Mouse (Mus musculus) megakaryocyte, embryonic 14.5 days (primary cell): ENCODE measurements around the gene Lgals4.

Experiments used
- FLI1 ChIP-seq: IDR thresholded peaks from 2 replicates; pipeline ENCODE4 v1.6.1; 2012; ENCODE audit warnings: low read length, inconsistent platforms, mixed read lengths
- GATA1 ChIP-seq: IDR thresholded peaks from 3 replicates; pipeline ENCODE4 v1.6.1; 2012; ENCODE audit warnings: mixed read lengths, low read length, inconsistent platforms, borderline replicate concordance

GRCm38 (mm10) chr7:28824941-28825685 lies 8.5 kb upstream of the Lgals4 start, which contains the start of gene Ech1:
- TF ChIP-seq GATA1 (no peak), FLI1 (no peak)
